Mouse (Mus musculus) CH12.LX (cell line): ENCODE measurements at regions not wholly inside any gene's neighbourhood (a gene's known extent, or its start where the extent isn't known, plus 50 kb on each side); places are given as distances from the start of the nearest gene placed in this dataset.

Experiments
- CTCF ChIP-seq, 2 experiments: IDR thresholded peaks in 1 of 2; conservative IDR thresholded peaks in 1 of 2; 2 replicates each; pipeline ENCODE4 v1.5.1; 2011 to 2012; ENCODE audit warnings: low read depth in 2 of 2, low read length in 2 of 2, improper control_type of control experiment in 1 of 2, inconsistent platforms in 1 of 2, mild to moderate bottlenecking in 1 of 2, moderate library complexity in 1 of 2
- ELF1 ChIP-seq: IDR thresholded peaks from 2 replicates; pipeline ENCODE4 v1.6.1; 2014; ENCODE audit warnings: low read depth, mild to moderate bottlenecking, inconsistent platforms, low read length, improper control_type of control experiment
- IRF4 ChIP-seq: IDR thresholded peaks from 2 replicates; pipeline ENCODE4 v1.6.1; 2014; ENCODE audit warnings: low read depth, mild to moderate bottlenecking, inconsistent platforms, low read length, improper control_type of control experiment
- MAFK ChIP-seq: IDR thresholded peaks from 2 replicates; pipeline ENCODE4 v1.6.1; 2011; ENCODE audit warnings: low read length, improper control_type of control experiment; ENCODE audit not compliant: insufficient replicate concordance
- POLR2A ChIP-seq: IDR thresholded peaks from 2 replicates; pipeline ENCODE4 v1.6.1; 2011; ENCODE audit warnings: low read depth, mild to moderate bottlenecking, improper control_type of control experiment, low read length
- RCOR1 ChIP-seq: conservative IDR thresholded peaks from 2 replicates; pipeline ENCODE4 v1.6.1; 2012; ENCODE audit warnings: low read depth, mild to moderate bottlenecking, inconsistent platforms, low read length, improper control_type of control experiment
- SMC3 ChIP-seq: IDR thresholded peaks from 2 replicates; pipeline ENCODE4 v1.6.1; 2011; ENCODE audit warnings: low read depth, low read length, improper control_type of control experiment
- TCF12 ChIP-seq: IDR thresholded peaks from 2 replicates; pipeline ENCODE4 v1.6.1; 2014; ENCODE audit warnings: low read depth, mild to moderate bottlenecking, inconsistent platforms, low read length, improper control_type of control experiment
- USF1 ChIP-seq: IDR thresholded peaks from 2 replicates; pipeline ENCODE4 v1.6.1; 2014; ENCODE audit warnings: low read depth, mild to moderate bottlenecking, inconsistent platforms, low read length, improper control_type of control experiment
- ZNF384 ChIP-seq: IDR thresholded peaks from 2 replicates; pipeline ENCODE4 v1.6.1; 2012; ENCODE audit warnings: low read depth, low read length, improper control_type of control experiment, inconsistent platforms

- TF ChIP-seq CTCF (conservative IDR thresholded peaks at IDR 0.05 in 1 of 2, IDR thresholded peaks at IDR 0.05 in 1 of 2; ENCODE audit: low read depth in 2 of 2, low read length in 2 of 2): no peak
- TF ChIP-seq IRF4: 0 out of 2 replicates have a peak, but pooled peaks have one; percentile 26
- TF ChIP-seq USF1: no peak
- TF ChIP-seq SMC3: peak; percentile 17; the same call in 1 of the 2 replicates
- TF ChIP-seq MAFK: no peak
- peak; percentile 57 for TF ChIP-seq TCF12
- TF ChIP-seq RCOR1: no peak
- TF ChIP-seq POLR2A: peak; percentile 62
- no peak for TF ChIP-seq ELF1
- TF ChIP-seq ZNF384: no peak
These were observed 54.7 kb upstream of the Ralgps2 start for GRCm38 (mm10) chr1:156994005-156994643.
